Mouse (Mus musculus): Measurements from ENCODE around the gene Sag. TPM values are rescaled to one million over a fixed set of nuclear protein-coding genes. Genes with fewer than 3 reads are reported as not detected.

The Sag gene
- polyA plus RNA-seq (2015; fragmentation: Illumina TruSeq; extraction: RNeasy Lipid Tissue Mini Kit (QIAGEN cat#74804); ENCODE audit: insufficient read depth, low replicate concordance): 1.8 TPM

DNA sequence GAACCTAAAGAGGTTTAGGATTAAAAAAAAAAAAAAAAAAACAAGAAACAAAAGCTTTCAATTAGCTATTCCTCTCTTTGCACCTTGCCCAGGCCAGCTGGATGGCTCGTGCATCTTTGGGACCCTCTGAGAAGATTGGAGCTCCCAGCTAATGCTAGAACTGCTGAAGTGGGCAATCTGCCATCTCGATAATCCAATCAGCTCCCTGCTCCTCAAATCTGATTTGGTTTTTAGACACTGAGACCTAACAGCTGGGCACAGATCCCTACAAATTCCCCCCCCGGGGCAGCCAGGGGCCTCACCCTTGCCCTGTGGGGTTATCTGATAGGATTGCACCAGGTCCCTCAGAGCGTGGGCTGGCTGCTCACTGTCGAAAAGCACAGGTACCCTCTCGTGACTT is at the start of gene Sag:
Sag (plus strand) TSS at position 105 of the 400 bp plus-strand sequence.

DNA sequence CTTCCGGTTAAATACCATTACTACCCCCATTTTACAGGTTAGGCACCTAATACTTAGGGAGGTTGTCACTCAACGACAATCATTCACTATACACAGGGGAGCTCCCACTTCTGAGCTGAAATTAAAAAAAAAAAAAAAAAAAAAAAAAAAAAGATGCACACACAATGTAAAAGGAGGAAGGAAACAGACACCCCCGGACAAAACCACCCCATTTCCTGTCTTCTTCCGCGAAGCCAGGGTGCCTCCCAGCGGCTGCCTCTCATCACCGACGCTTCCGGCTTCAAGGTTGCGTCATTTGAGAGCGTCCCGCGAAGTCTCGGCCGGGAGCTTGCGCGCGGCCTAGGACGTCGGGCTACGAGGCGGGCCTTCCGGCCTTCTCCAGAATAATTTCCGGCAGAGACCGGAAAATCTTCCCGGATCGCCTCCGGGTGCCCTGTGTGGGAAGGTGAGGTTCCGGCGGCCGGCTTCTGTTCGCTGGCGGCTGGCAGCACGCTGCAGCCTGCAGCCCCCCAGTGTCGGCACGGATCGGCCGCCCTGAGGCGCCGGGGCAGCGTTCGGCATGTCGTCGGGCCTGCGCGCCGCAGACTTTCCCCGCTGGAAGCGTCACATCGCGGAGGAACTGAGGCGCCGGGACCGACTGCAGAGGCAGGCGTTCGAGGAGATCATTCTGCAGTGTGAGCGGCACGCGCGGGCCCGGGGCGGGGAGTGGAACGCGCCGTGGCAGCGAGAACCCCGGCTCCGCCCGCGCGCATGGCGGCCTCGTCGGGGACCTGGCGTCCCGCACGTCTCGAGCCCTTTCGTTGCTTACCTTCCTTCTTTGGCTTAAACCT is 47.6 kb upstream of the Sag start, which contains the start of gene Atg16l1:
Atg16l1 (plus strand) TSS at position 230 of the 830 bp plus-strand sequence.

DNA sequence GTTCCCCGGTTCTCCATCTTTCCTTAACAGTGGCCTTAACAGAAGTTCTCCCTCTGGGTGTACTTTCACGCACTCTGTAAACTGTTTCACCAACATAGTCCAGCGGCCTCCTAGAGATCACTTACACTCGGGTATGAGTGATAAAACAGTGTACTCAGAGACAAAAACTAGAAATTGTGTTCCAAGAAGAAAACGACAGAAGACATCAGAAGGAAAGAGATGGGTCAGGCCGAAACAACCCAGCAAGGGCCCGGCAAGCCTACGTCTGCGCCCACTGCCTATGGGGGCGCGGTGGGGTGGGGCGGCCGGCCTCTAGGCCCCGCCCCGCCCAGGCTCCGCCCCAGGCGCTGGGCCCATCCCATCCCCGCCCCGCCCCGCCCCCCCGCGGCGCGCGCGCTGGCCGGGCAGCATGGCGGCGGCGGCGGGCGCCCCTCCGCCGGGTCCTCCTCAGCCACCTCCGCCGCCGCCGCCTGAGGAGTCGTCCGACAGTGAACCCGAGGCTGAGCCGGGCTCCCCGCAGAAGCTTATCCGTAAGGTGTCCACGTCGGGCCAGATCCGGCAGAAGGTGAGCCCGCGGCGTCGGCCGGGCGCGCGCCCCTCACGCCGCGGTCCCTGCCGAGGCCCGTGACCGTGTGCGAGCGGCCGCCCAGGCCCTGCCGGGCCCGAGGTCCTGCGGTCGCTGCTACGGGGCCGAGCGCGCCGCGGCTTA is 49.6 kb downstream of the Sag start, which contains the start of gene Dgkd:
Dgkd (plus strand) TSS at position 396 of the 709 bp plus-strand sequence.

Other genes starting within 250 kb of the Sag start
- 0.08 TPM for gene Ngef, start 229.8 kb upstream of the Sag start, polyA plus RNA-seq (2015; fragmentation: Illumina TruSeq; extraction: RNeasy Lipid Tissue Mini Kit (QIAGEN cat#74804); ENCODE audit: insufficient read depth, low replicate concordance)
- gene Inpp5d, start 183.4 kb upstream of the Sag start, polyA plus RNA-seq (2015; fragmentation: Illumina TruSeq; extraction: RNeasy Lipid Tissue Mini Kit (QIAGEN cat#74804); ENCODE audit: insufficient read depth, low replicate concordance): 125 TPM
- gene Atg16l1, start 47.8 kb upstream of the Sag start, polyA plus RNA-seq (2015; fragmentation: Illumina TruSeq; extraction: RNeasy Lipid Tissue Mini Kit (QIAGEN cat#74804); ENCODE audit: insufficient read depth, low replicate concordance): 50.5 TPM
- 184 TPM for gene Dgkd, start 49.6 kb downstream of the Sag start, polyA plus RNA-seq (2015; fragmentation: Illumina TruSeq; extraction: RNeasy Lipid Tissue Mini Kit (QIAGEN cat#74804); ENCODE audit: insufficient read depth, low replicate concordance)
- gene Usp40, start 204.9 kb downstream of the Sag start, polyA plus RNA-seq (2015; fragmentation: Illumina TruSeq; extraction: RNeasy Lipid Tissue Mini Kit (QIAGEN cat#74804); ENCODE audit: insufficient read depth, low replicate concordance): 18.5 TPM